Mouse (Mus musculus) monocyte, adult 2 months (primary cell): ENCODE results near the gene Ccdc71.
A peak's percentile ranks its signal among the peaks of the same experiment; 100 is the strongest.

ENCODE experiments used
- DNase-seq, 2 experiments: peaks; one replicate each; pipeline ENCODE4 v3.0.0; 2022; ENCODE audit warnings: low spot score in 2 of 2, low read depth in 1 of 2

The Ccdc71 gene

DNA sequence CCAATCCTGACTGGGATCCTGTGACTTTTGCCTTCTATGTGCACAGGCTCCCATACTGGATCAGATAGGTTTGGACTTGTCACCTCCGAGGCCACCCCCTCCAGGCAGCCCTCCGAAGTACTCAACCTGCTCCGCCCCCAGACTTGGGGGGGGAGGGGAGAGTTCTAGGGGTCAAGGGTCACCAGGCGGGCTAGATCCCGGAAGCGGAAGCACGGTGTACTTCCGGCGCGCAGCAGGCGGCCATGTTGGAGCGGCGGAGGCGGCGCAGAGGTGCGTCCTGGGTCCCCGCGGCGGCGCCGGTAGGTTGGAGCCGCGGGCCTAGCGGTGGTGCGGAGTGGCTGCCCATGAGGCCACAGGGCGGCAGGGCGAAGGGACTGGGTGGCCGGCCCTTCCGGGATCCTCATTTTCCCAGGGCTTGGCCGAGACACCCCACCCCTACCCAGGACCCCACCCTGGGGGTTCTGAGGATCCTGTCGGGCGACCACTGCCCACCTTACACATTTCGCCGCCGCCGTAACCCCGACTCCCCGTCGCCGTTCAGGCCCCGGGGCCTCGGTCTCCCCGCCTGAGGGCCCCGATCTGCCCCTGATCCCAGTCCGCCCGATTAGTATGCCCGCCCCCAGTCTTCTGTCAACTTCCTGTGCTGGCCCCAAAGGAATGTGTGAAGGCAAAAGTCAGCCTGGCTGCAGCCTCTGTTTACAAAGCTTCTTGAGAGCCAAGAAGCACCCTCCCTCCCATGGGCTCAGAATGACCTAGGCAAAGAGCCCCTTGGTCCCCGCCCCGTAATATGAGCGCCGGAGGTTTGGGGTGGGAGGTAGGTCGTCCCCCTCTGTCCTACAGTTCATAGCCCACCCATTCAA is at the start of gene Ccdc71:
Gene Ccdc71, plus strand, starts transcription at position 209 of the 860 bp plus-strand sequence.
- peak; percentile 43 to 64 for DNase-seq

DNA sequence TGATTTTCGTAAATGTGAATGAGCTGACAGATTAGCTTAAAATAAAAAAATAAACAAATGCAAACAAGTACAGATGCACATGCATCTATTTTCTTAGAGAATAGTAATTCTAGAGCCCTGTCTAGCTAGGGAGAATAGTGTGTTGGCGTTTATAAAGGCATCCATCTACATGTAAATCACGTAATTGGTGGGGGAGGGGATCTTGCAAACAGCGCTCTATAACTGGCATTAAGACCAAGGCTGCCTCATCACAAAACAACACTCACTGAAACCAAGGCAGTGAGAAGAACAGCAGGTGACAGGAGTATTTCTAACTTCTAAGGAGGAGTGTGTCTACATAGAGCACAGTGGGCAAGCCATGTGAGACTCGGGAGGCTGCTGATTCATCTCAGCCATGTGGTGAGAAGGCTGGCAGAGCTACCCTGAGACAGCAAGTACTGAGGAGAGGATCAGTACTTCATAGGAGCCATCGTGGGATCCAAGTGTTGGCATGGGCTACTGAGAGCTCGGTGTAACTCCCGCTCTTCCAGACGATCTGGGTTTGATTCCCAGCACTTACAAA is 48.9 kb upstream of the Ccdc71 start:
- no peak for DNase-seq

DNA sequence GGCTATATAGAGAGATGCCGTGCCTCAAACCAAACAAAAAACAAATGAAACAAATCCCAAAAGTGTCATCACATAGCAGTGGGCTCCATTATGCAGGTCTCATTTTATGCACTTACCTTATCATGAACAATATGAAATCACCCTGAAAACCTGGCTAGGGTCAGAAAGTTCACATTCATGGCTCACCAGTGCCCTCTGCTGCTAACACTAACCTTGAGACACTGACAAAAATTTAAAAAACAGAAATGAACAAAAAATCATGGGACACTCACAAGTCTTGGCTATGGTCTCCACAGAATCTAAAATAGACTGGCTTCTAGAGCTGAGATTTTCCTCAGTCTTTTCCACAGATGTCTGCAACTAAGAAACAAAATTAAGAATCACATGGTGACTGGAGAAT is 48.1 kb upstream of the Ccdc71 start:
- no peak for DNase-seq

DNA sequence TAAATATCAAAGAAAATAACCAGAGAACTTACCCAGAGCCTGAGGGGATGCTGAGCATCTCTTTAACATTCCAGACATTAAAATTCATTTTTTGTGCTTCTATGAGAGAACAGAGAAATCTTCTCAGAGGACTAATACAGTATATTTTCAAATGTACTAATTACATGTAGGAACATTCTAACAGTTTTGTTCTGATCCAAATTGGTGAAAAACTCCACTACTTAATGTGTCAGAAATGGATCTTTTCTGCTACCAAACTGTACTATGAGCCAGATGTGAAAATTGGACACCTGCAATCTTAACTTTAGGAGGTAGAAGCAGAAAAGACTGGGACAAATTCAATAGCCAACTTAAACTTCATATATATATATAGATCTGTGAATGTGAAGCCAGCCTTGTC is 31.9 kb upstream of the Ccdc71 start, which contains the start of gene Ccdc36:
Gene Ccdc36, minus strand, starts transcription at position 101 of the 400 bp plus-strand sequence.
- DNase-seq, result no peak

DNA sequence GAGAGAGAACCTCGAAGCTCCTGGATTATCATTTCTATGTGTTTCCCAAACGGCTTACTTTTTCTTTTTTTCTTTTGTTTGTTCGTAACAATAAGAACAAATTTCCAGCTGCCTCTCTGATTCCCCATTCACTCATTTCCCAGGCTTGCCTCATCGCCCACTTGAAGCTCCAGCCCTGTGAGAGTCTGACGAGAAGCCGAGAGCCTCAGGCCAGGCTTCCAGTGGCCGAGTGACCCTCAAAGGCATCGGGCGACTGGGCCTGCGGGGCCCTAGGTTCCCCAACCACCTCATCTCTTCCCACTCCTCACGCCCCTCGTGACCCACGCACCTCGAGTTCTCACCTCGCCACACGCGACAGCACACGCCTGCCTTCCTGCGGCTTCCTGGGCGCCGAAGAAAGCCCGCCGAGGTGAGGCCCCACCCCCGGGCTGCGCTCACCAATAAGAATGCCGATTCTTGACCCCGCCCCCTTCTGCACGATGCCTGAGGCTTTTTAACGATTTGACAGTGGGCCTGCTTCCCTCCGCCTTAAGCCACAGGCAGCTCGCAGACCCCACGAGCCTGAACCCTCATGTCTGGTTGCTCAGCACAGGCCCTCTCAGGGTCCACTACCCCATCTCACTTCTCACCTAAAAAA is 28.8 kb upstream of the Ccdc71 start:
- DNase-seq, result no peak

DNA sequence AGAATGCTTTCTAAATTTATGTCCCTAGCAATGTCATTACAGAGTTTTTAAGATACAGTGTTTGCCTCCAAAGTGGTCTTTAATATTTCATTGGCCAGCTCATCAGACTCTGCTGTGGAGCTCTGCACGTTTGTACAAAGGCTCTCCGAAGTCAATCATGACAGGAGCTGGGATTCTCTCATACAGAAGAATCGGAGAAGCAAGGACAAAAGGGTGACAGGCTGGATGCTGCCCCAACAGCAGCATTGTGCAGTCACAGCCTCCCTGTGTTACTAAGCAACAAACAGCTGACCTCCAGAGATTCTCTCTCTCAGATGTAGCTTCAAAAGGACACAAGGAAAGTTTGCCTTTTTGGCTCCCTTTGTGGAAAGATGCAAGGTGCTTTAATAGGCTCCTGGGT is 24.1 kb upstream of the Ccdc71 start, which contains the start of gene BC048562:
Gene BC048562, plus strand, starts transcription at position 301 of the 400 bp plus-strand sequence.
- DNase-seq, result no peak

DNA sequence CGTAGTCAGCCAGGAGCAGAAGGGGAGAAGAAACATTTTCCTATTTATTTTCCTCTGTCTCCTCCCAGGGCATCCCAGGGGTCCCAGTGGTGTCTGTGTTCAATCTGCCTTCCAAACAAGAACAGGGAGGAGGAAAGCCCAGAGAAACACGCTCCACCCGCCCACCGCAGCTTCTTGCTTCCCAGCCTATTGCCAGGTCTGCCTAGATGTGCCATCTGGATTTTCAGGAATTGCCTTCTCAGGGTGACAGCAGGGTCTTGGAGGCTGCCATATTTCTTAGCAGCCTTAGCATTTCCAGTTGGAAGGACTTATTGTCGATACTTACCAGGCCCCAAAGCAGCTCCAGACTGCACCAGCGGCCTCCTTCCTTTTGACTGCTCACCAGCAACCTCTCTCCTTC is 21.2 kb upstream of the Ccdc71 start:
- DNase-seq, result no peak

DNA sequence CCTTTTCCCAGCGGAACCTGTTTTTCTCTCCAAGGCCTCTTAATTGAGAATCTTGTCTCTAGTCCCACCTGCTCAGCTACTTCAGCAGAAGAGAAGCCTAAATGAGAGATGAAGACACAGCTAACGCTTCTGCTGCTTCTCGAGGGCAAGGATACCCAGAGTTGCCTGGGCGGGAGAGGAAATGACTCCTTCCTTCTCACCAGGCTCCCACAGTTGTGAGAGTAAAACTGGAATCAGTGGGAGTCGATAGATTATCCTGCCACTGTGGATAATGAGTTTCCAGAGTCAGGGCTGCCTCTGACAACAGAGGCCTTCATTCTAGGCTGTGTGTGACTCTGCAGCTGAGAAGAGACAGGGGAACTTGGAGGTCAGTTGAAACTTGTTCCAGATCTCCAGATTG is 19.8 kb upstream of the Ccdc71 start:
- no peak for DNase-seq

DNA sequence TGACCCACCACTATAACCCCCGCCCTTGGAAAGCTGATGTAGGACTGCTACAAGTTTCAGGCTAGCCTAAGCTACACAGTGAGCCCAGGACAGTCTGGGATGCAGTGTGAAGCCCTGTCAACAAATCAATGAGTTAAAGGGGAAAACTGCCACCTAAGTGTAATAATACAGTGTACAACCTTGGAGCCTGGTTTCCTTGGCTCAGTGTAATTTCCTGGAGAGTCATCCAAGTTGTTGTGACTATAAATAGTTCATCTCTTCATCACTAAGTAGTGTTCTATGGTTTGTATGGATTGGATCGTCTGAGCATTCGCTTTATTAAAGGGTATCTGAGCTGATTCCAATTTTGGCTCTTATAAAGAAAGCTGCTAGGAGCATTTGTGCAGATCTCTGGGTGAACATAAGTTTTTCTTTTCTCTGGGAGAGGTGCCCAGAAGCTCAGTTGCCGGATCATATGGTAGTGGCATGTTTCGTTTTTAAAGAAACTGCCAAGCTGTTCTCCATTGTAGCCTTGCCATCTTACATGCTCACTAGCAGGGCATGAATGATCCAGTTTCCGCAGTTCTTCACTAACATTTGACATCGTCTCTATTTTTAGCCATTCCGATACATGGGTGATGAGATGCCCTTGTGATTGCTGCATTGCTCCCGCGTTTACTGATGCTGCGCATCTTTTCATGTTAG is 18.9 kb upstream of the Ccdc71 start:
- no peak for DNase-seq

DNA sequence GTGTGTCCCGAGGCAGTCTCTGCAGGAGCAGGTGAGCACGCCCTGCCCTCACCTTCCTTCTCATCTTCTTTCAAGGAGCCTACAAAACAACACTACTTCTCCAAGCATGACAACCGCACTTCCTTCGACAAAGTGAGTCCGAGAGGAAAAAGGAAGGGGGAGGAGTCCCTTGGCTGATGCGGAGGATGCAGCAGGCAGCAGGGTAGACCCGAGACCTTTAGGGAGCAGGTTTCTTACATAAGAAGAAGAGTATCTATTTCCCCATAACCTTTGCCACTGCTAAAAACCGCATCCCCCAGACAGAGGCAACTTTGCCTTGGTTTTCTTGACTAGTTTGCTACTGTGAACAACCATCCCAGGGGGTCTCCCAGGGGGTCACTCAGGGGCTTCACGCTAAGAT is 15.2 kb upstream of the Ccdc71 start:
- DNase-seq, result no peak

DNA sequence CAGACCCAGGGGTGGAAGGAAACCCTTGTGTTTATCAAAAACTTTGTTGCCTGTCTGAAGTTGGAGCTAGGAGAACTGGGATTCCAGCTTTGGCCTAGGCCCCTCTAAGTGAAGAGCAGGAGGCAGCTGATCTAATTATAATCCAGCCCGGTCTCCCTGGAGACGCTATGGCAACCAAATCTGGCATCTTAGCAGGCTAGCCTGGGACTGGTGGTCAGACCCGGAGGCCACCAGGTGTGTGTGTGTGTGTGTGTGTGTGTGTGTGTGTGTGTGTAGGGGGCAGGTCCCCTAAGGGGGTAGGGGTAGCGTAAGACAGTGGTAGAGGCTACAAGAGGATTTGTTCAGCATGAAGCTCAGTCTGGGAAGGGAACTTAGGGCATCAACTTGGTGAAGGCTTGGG is 10.5 kb upstream of the Ccdc71 start:
- DNase-seq, result no peak

DNA sequence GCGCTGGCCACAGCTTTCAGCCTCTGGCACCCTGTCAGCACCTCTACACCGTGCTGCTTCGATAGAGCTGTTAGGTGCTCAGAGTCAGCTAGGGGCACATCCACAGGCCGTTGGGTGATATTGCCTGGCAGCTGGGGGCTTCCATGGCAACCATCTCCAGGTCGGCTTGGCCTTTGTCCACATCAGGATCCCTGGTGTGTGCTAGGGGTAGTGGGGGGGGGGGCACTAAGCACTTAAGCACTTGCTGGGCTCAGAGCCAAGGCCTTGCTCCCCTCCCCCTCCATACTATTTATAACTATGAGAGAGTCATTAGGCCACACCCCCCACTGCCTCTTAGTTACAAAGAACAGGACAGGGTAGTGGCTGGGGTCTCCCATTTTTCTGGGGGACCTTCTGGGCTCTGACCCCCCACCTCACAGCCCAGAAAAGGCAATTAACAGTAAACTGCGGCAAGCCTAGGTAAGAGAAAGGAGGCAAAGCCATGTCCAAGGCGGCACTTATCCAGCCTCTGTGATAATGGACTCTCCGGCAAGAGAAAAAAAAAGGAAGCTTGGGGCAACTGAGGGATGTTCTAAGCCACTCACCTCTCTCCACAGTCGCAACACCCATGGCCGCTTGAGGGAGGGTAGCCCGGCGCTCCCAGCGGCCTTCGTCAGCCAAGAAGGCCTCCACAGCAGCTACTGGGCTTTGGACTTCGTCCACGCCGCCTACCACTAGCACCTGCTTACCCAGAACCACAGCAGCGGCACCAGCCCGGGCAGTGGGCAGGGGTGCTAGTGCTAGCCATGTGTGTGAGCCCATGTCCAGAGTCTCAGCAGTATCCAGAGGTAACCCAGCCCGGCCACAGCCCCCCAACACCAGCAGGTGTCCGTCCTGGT is 9.8 kb upstream of the Ccdc71 start:
- no peak for DNase-seq

DNA sequence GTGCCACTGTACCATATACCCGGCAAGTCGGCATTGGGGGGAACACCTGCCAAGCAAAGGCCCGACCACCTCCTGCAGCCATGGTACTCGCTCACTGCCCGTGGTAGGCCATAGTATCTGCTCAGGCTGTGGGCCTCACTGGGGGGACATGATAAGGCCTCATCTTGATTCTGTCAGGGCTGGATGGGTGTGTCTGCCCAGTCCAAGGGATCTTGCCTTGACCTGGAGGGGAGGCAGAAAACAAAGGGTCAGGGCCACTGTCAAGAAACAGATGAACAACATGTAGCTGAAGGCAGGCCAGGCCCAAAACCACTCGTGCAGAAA is 9.2 kb upstream of the Ccdc71 start:
- no peak for DNase-seq

DNA sequence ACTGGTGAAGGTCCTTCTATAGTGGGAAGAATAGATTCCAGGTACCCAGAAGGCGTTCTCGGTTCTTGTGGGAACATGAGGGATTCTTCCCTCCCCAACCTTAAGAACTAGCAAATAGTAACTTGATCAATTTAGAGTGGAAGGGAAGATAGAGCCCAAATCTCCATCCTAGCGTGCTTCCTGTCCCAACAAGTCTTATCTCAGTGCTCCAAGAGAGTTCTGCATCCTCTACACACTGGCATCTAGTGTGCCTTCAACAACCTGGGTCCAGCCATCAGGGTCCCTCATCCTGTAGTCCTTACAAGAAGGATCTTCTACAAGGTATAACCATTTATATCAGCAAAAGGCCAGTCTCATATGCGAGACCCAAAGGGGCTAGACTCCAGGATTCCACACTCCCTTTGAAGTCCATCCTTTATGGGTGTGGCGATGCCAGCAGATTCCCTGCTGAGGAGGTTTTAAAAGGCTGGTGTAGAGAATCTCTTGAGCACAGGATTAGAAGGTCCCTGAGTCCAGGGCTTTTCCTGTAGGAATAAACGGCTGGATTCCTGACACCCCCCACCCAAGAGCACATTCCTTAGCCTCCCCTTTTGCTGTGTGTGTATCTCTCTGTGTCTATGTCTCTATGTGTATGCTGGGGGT is 8.7 kb upstream of the Ccdc71 start:
- no peak for DNase-seq

DNA sequence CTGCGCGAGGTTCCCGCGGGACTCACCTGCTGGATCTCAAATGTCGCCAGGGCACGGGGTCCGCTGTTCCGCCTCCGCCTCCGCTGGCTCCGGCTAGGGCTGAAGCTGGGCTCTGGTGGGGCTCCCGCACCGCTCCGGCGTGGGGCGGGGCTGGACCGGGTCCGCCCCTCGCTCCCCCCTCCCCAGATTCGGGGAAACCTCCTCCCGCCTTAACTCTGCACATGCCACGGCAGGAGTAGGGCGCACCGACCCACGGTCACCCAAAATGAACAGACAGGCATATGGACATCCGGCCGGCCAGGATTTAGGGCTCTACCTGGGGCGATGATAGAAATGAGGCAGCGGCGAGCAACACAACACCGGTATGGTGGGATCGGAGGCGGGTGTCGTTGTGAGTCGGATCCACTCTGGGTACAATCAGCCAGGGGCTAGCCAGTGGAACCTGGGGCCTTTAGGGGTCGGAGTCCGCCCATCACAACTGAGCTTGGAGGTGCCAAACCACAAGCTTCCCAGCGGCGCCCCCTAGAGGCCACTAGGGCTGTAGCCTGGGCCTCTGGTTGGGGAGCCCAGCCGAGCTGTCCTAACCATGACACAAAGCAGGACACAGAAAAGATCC is 7.9 kb upstream of the Ccdc71 start:
- DNase-seq, result peak in 1 of 2 experiments; percentile 61

DNA sequence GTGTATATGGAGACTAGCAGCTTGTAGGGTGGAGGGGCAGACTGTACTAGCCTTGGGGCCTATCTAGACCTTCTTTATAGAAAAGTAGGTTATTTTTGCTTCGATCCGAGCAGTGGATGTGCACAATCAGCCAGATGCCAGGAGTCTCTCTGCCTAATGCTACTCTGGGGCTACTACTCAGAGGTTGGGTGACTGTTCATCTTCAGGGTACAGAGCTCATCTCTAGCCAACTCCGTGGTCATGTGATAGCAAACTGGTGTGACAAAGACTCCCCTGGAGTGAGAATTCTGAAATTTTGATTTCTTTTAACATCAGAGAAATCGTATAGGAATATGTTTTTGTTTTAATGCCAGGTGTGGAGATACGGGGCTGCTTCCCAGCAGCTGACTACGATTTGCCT is 7.4 kb upstream of the Ccdc71 start:
- no peak for DNase-seq

DNA sequence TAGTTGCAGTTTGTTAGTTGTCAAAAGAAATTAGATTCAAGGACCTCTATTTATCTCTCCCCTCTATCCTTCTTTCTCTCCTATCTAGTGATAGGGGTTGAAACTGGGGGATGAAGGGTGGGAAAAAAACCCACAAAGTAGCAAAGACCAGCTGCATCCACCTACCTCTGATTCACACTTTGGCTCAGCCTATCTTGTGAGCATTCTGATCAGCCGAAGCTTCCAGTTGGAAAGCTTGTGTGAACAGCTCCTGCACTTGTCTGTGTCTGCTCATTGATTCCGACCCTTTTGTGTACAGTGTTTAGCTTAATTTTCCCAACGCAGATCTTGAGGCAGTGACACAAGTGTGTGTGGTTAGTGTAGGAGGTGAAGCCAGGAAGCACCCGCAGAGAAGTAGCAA is 6.9 kb upstream of the Ccdc71 start:
- DNase-seq, result no peak

DNA sequence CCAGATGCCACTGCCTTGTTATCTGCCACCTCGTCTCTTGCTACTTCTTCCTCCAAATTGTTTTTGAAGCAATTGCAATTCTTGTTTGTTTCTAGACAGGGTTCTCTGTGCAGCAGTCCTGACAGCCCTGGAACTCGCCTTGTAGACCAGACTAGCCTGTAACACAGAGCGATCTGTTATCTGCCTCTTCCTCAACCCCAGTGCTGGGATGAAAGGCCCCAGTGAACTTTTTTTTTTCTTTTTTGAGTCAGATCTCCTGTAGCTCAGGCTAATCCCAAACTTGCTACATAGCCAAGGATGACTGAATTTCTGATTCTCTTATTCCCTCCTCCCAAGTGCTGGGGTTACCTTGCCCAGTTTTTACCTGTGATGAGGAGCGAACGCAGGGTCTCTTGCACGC is 5.9 kb upstream of the Ccdc71 start:
- no peak for DNase-seq

DNA sequence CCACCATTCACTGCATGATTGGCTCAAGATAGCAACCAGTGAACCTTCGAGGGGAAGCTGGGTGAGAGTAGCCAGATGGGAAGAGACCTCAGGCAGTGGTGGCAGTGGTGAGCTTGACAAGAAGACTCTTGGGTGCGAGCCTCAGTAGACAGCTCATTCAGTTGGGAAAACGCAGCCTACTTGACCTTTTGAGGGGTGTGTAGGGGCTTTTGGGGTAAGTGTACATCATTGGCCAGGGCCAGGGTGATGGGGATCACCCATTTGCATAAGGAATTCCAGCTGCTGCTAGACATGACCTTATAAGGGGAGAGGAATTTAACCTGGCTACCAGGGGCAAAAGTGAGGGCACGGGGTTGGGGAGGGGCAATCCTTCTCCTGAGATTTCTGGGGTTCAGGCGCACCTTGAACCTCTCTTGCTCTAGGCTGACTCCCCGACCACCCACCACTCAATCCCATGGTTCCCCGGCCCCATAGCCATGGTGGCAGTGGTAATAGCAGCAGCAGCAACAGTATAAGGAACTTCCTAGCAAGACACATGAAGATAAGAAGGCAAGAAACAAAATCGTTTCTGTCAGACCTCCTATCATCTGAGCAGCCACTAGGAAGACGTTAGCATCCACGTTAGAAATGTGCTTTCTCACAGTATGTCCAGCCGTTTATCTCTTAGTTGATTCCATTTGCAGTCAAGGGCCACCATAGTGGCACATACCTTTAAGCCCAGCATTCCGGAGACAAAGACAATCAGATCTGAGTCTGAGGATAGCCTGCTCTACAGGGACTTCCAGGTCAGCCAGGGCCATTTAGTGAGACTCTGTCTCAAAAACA is 4.4 kb upstream of the Ccdc71 start:
- DNase-seq, result no peak
